Mouse (Mus musculus) liver, adult 2 months (tissue): Measurements from ENCODE around the gene Eps8.

Source experiments
- CTCF ChIP-seq: fragments of 200-500 bp; IDR thresholded peaks from 2 replicates; pipeline ENCODE4 v1.5.1; 2011; ENCODE audit warnings: low read depth, low read length, control low read depth
- POLR2A ChIP-seq: fragments of 200-500 bp; IDR thresholded peaks from 2 replicates; pipeline ENCODE4 v1.6.1; 2011; ENCODE audit warnings: low read length, control low read depth; ENCODE audit not compliant: insufficient read depth; ENCODE audit errors: extremely low read depth

DNA sequence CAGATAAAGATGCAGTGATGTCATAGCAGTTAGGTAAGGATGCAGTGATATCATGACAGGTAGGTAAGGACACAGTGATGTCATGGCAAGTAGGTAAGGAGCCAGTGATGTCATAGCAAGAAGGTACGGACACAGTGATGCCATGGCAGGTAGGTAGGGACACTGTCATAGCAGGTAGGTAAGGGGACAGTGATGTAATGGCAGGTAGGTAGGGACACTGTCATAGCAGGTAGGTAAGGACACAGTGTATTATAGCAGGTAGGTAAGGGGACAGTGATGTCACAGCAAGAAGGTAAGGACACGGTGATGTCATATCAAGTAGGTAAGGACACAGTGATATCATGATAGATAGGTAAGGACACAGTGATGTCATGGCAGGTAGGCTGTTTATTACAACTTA is 158.1 kb downstream of the Eps8 start:
- TF ChIP-seq CTCF (no peak), POLR2A (no peak)
